Mouse (Mus musculus) embryonic fibroblast, embryonic 13.5 days (primary cell): Measurements from ENCODE around the gene Tlnrd1.

Experiments
- CTCF ChIP-seq: IDR thresholded peaks from 2 replicates; pipeline ENCODE4 v1.5.1; 2011; ENCODE audit warnings: mild to moderate bottlenecking, control low read depth, low read length, moderate library complexity, borderline replicate concordance; ENCODE audit not compliant: insufficient read depth
- POLR2A ChIP-seq: IDR thresholded peaks from 2 replicates; pipeline ENCODE4 v1.6.1; 2011; ENCODE audit warnings: low read depth, mild to moderate bottlenecking, control low read depth, low read length, moderate library complexity

DNA sequence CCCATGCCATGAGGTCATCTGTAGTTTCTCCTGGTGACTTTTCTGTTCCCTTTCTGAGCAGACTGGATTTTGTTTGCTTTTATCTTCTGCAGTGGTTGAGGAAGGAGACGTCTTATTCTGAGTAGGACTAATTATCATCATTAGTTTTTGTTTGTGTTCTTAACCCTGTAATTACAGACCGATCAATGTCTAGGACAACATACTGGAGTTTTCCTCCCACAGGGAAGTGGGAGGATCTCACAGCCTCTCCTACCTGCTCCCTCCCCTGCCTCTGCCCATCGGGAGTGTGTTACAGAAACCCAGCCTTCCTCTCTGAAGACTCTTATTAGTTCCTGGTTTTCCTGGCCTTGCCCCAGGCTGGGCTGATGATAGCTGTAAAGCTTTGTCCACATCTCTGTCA, 37.5 kb upstream of the Tlnrd1 start:
- TF ChIP-seq POLR2A: no peak
- TF ChIP-seq CTCF: no peak
